Mouse (Mus musculus) spleen, postnatal 4 days (tissue): ENCODE data around the gene Kank1.

Experiments used
- DNase-seq, 2 experiments: peaks; one replicate each; pipeline ENCODE4 v3.0.0; 2022; ENCODE audit warnings: low spot score in 2 of 2

Kank1 gene

GRCm38 (mm10) chr19:25436789-25437650 is 200.2 kb downstream of the Kank1 start:
- DNase-seq: no peak

GRCm38 (mm10) chr19:25438246-25438645 is 201.5 kb downstream of the Kank1 start:
- no peak for DNase-seq

- no peak for DNase-seq
Observed at GRCm38 (mm10) chr19:25439807-25440206, 203.0 kb downstream of the Kank1 start.

DNA sequence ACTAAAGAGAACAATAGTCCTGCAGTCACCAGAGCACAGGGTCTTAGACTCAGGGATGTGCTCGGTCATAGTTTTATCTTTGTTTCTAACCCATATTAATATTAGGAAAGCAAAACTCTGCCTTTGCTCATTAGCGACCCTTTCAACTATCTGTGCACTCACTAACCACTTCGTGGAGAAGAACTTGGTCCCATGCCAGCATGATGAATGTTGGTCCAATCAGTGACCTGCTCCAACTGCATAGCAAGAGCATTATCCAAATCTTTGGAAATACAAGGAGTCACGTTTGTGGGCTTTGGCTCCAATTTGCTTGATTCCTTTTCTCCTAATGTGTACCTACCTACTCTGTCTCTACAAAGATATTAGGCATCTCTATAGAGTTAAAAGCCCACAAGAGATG is 204.0 kb downstream of the Kank1 start:
- DNase-seq: no peak

DNA sequence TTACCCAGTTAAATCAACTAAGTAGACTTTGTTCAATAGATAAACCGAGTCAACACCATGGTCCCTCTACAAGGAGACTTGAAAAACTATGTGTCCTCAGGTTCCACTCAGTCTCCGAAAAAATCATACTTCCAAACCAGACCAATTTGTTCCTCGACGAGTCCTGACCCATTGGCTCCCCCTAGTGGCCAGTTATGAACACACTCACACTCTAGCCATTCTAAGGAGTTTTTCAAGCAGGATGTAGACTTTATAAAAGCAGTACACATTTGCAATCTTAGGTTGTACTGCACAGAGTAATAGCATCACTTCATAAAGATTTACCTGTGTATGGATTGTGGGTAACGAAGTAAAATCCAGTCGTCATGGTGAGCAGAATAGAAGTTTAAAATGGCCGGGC is 208.3 kb downstream of the Kank1 start:
- peak; percentile 59 to 84 for DNase-seq

DNA sequence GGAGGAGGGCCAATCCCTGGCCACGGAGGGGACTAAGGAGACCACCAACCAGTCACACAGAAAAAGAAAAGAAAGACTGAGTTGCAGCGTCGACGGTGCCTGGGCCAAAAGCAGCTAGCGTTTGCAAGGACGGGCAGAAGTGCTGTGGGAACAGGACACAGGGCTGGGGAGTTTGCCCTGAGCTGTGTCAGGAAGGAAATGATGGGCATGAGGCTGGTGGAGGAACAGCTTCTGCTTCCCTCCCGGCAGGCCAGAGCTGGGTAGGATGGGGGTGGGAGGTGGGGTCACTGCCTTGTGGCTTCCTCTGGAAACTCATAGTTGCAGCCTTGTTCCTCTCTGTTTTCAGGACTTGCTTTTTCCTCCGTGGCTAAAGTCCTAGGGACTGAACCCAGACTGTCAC is 209.1 kb downstream of the Kank1 start:
- DNase-seq: no peak

- DNase-seq: no peak
Observed at GRCm38 (mm10) chr19:25446683-25447082, 209.9 kb downstream of the Kank1 start.

- DNase-seq: no peak
Observed at GRCm38 (mm10) chr19:25447373-25447772, 210.6 kb downstream of the Kank1 start.

GRCm38 (mm10) chr19:25450869-25451629 is 214.3 kb downstream of the Kank1 start:
- DNase-seq: peak; percentile 50 to 82

DNA sequence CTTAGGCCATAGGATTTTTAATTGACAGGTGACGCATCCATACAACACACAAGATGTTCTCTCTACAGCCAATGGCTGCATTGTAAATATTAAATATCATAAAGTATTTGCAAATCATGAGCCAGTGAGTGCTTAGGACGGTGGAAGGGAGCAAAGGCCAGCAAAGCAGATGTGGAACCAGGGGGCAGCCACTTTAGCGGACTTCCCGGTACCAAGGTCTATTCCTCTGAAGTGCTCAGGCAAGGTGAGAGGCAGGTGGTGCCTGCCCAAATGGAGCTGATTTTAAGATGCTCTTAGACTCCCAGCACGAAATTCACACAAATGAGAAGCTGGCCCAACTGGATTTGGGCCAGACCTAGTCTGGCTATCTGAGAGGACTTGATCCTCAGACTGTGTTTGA is 216.4 kb downstream of the Kank1 start:
- DNase-seq: no peak

GRCm38 (mm10) chr19:25460760-25461159 is 224.0 kb downstream of the Kank1 start:
- DNase-seq: no peak

- no peak for DNase-seq
Observed at GRCm38 (mm10) chr19:25461553-25462320, 225.0 kb downstream of the Kank1 start.

DNA sequence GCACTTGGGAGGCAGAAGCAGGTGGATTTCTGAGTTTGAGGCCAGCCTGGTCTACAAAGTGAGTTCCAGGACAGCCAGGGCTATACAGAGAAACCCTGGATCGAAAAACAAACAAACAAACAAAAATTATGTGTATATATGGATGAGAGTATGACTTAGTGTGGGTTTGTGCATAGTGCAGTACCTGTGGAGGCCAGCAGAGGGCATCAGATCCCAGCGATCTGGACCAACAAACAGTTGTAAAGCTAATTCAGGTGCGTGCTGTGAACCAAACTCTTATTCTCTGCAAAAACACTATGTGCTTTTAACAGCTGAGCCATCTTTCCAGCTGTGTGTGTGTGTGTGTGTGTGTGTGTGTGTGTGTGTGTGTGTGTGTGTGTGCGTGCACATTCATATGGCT is 239.0 kb downstream of the Kank1 start:
- DNase-seq: peak in 1 of 2 experiments; percentile 65

DNA sequence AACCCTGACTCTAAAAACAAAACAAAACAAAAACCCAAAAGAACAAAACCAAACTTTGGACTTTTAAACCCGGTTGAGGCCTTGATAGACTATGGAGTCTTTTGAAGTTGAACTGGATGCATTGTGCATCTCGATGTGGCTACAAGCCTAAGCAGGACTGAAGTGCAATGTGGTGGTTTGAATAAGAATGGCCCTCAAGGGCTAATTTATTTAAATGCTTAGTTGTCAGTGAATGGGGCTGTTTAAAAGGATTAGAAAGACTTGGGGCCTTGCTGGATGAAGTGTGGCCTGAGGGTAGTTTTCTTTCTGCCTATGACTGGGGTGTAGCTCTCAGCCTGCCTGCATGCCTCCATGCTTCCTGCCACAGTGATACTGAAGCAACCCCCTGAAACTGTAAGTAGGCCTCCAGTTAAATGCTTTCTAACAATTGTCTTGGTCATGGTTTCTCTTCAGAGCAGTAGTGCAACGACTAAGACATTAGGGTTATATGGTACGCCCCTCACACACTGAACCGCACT is 242.4 kb downstream of the Kank1 start:
- DNase-seq: no peak

GRCm38 (mm10) chr19:25480820-25481219 is 244.0 kb downstream of the Kank1 start:
- no peak for DNase-seq
